Mouse (Mus musculus): ENCODE measurements around the gene Xxylt1. TPM values are rescaled to one million over a fixed set of nuclear protein-coding genes. Genes with fewer than 3 reads are reported as not detected.

The Xxylt1 gene
- total and polyA plus RNA-seq, 3 experiments: 10.5 to 13.5 (median 11.5) TPM

- DNase-seq: no peak
- WGBS: 49% methylated on average over 7 of the region's 7 CpGs
- intact Hi-C loops (cut with DNase I): no loop called here
These were observed 86.9 kb downstream of the Xxylt1 start for GRCm38 (mm10) chr16:30994296-30994695.

GRCm38 (mm10) chr16:30992568-30992967 lies 88.7 kb downstream of the Xxylt1 start:
- no peaks in the 10 kb centered on the region for H3K27me3 ChIP-seq (ENCODE audit: control insufficient read depth, insufficient read depth, low read length)
- H3K36me3 ChIP-seq (ENCODE audit: control insufficient read depth, insufficient read depth, low read length): no peaks in the 10 kb centered on the region
- H3K9ac ChIP-seq (ENCODE audit: low read depth, low read length): no peak overlapping the region
- peak in 1 of 2 experiments; percentile 71 for DNase-seq
- TF ChIP-seq CTCF (IDR thresholded peaks at IDR 0.05) (no peak), POLR2A (IDR thresholded peaks at IDR 0.05; ENCODE audit: insufficient read depth, low read depth, low read length) (peak; percentile 19; the same call in 1 of the 2 replicates), EP300 (IDR thresholded peaks at IDR 0.05; ENCODE audit: insufficient read depth, low read depth, low read length) (peak; percentile 84; the same call in 1 of the 2 replicates)
- no peak overlapping the region for H3K4me3 ChIP-seq
- no peaks in the 10 kb centered on the region for H3K79me2 ChIP-seq (replicated peaks; ENCODE audit: control insufficient read depth, insufficient read depth, low read length)
- intact Hi-C loops (cut with DNase I): loop anchor here (2.0 kb wide), 1 partner anchor 74 kb away; no protein-coding TSS in a partner anchor
- H3K4me1 ChIP-seq (ENCODE audit: control insufficient read depth, insufficient read depth, low read length): peaks cover 17% of the 10 kb centered on the region
- WGBS: 37% methylated on average over 5 of the region's 5 CpGs
- H3K27ac ChIP-seq: peak overlapping the region; percentile 57

More at GRCm38 (mm10) chr16:30994296-30994695, 86.9 kb downstream of the Xxylt1 start:
- TF ChIP-seq CTCF (IDR thresholded peaks at IDR 0.05): no peak
- TF ChIP-seq POLR2A (IDR thresholded peaks at IDR 0.05; ENCODE audit: insufficient read depth, low read depth, low read length): no peak
- TF ChIP-seq EP300 (IDR thresholded peaks at IDR 0.05; ENCODE audit: insufficient read depth, low read depth, low read length): no peak
- Histone ChIP-seq H3K9ac (ENCODE audit: low read depth, low read length) (no peak overlapping the region), H3K27me3 (ENCODE audit: control insufficient read depth, insufficient read depth, low read length) (no peaks in the 10 kb centered on the region), H3K4me1 (ENCODE audit: control insufficient read depth, insufficient read depth, low read length) (peaks cover 17% of the 10 kb centered on the region), H3K36me3 (ENCODE audit: control insufficient read depth, insufficient read depth, low read length) (no peaks in the 10 kb centered on the region), H3K4me3 (no peak overlapping the region), H3K27ac (peak overlapping the region; percentile 22; the same call in 1 of the 2 replicates), H3K79me2 (replicated peaks; ENCODE audit: control insufficient read depth, insufficient read depth, low read length) (no peaks in the 10 kb centered on the region)

- intact Hi-C loops (cut with DNase I): no loop called here
- Histone ChIP-seq H3K36me3 (ENCODE audit: control insufficient read depth, insufficient read depth, low read length) (no peaks in the 10 kb centered on the region), H3K4me1 (ENCODE audit: control insufficient read depth, insufficient read depth, low read length) (peaks cover 15% of the 10 kb centered on the region), H3K79me2 (replicated peaks; ENCODE audit: control insufficient read depth, insufficient read depth, low read length) (no peaks in the 10 kb centered on the region), H3K27me3 (ENCODE audit: control insufficient read depth, insufficient read depth, low read length) (no peaks in the 10 kb centered on the region), H3K9ac (ENCODE audit: low read depth, low read length) (no peak overlapping the region), H3K4me3 (no peak overlapping the region), H3K27ac (no peak overlapping the region)
- DNase-seq: no peak
- TF ChIP-seq EP300 (IDR thresholded peaks at IDR 0.05; ENCODE audit: insufficient read depth, low read depth, low read length): no peak
- TF ChIP-seq CTCF (IDR thresholded peaks at IDR 0.05): no peak
- TF ChIP-seq POLR2A (IDR thresholded peaks at IDR 0.05; ENCODE audit: insufficient read depth, low read depth, low read length): no peak
- WGBS: 81% methylated on average over 2 of the region's 2 CpGs
These were observed 90.6 kb downstream of the Xxylt1 start for GRCm38 (mm10) chr16:30990661-30991060.

GRCm38 (mm10) chr16:30988225-30988624 lies 93.0 kb downstream of the Xxylt1 start:
- intact Hi-C loops (cut with DNase I): no loop called here
- Histone ChIP-seq H3K9ac (ENCODE audit: low read depth, low read length) (no peak overlapping the region), H3K36me3 (ENCODE audit: control insufficient read depth, insufficient read depth, low read length) (no peaks in the 10 kb centered on the region), H3K4me3 (no peak overlapping the region), H3K27me3 (ENCODE audit: control insufficient read depth, insufficient read depth, low read length) (no peaks in the 10 kb centered on the region), H3K27ac (no peak overlapping the region), H3K79me2 (replicated peaks; ENCODE audit: control insufficient read depth, insufficient read depth, low read length) (no peaks in the 10 kb centered on the region), H3K4me1 (ENCODE audit: control insufficient read depth, insufficient read depth, low read length) (peaks cover 13% of the 10 kb centered on the region)
- TF ChIP-seq EP300 (IDR thresholded peaks at IDR 0.05; ENCODE audit: insufficient read depth, low read depth, low read length): no peak
- no peak for TF ChIP-seq CTCF (IDR thresholded peaks at IDR 0.05)
- TF ChIP-seq POLR2A (IDR thresholded peaks at IDR 0.05; ENCODE audit: insufficient read depth, low read depth, low read length): no peak
- 83% methylated on average over 6 of the region's 6 CpGs for WGBS
- DNase-seq: no peak

- Histone ChIP-seq H3K4me3 (no peak overlapping the region), H3K27ac (no peak overlapping the region), H3K36me3 (ENCODE audit: control insufficient read depth, insufficient read depth, low read length) (no peaks in the 10 kb centered on the region), H3K9ac (ENCODE audit: low read depth, low read length) (no peak overlapping the region), H3K79me2 (replicated peaks; ENCODE audit: control insufficient read depth, insufficient read depth, low read length) (no peaks in the 10 kb centered on the region), H3K27me3 (ENCODE audit: control insufficient read depth, insufficient read depth, low read length) (no peaks in the 10 kb centered on the region), H3K4me1 (ENCODE audit: control insufficient read depth, insufficient read depth, low read length) (peaks cover 13% of the 10 kb centered on the region)
- TF ChIP-seq EP300 (IDR thresholded peaks at IDR 0.05; ENCODE audit: insufficient read depth, low read depth, low read length) (no peak), CTCF (IDR thresholded peaks at IDR 0.05) (no peak), POLR2A (IDR thresholded peaks at IDR 0.05; ENCODE audit: insufficient read depth, low read depth, low read length) (no peak)
- intact Hi-C loops (cut with DNase I): no loop called here
- no peak for DNase-seq
- 93% methylated on average over 6 of the region's 6 CpGs for WGBS
These were observed 93.5 kb downstream of the Xxylt1 start for GRCm38 (mm10) chr16:30987684-30988083.

GRCm38 (mm10) chr16:30984826-30985545 lies 96.2 kb downstream of the Xxylt1 start:
- intact Hi-C loops (cut with DNase I): no loop called here
- no peak overlapping the region for H3K4me3 ChIP-seq
- H3K36me3 ChIP-seq (ENCODE audit: control insufficient read depth, insufficient read depth, low read length): no peaks in the 10 kb centered on the region
- no peak overlapping the region for H3K9ac ChIP-seq (ENCODE audit: low read depth, low read length)
- H3K27ac ChIP-seq: peak overlapping the region; percentile 62
- TF ChIP-seq EP300 (IDR thresholded peaks at IDR 0.05; ENCODE audit: insufficient read depth, low read depth, low read length) (no peak), POLR2A (IDR thresholded peaks at IDR 0.05; ENCODE audit: insufficient read depth, low read depth, low read length) (no peak), CTCF (IDR thresholded peaks at IDR 0.05) (no peak)
- H3K27me3 ChIP-seq (ENCODE audit: control insufficient read depth, insufficient read depth, low read length): no peaks in the 10 kb centered on the region
- H3K4me1 ChIP-seq (ENCODE audit: control insufficient read depth, insufficient read depth, low read length): peaks cover 17% of the 10 kb centered on the region
- peak in 1 of 2 experiments; percentile 55 for DNase-seq
- 61% methylated on average over 17 of the region's 17 CpGs for WGBS
- H3K79me2 ChIP-seq (replicated peaks; ENCODE audit: control insufficient read depth, insufficient read depth, low read length): no peaks in the 10 kb centered on the region

Data from heart, adult 2 months (tissue).